Mouse (Mus musculus) hindbrain, embryonic 10.5 days (tissue): Measurements from ENCODE around the gene 1110002E22Rik. TPM values are rescaled to one million over a fixed set of nuclear protein-coding genes. Genes with fewer than 3 reads are reported as not detected.

ENCODE experiments used
- DNase-seq: peaks from one replicate; pipeline ENCODE4 v3.0.0-alpha.2; 2017; ENCODE audit warnings: low spot score
- H3K27ac ChIP-seq: fragments of 300-500 bp; sonication (generic); 2 replicates; pipeline ENCODE4 v1.5.1; 2016; ENCODE audit warnings: mild to moderate bottlenecking, moderate library complexity
- H3K27me3 ChIP-seq: fragments of 300-500 bp; sonication (generic); 2 replicates; pipeline ENCODE4 v1.6.1; 2016; ENCODE audit warnings: mild to moderate bottlenecking; ENCODE audit not compliant: poor library complexity, insufficient read depth, severe bottlenecking
- H3K36me3 ChIP-seq: fragments of 300-500 bp; sonication (generic); 2 replicates; pipeline ENCODE4 v1.6.1; 2016; ENCODE audit warnings: mild to moderate bottlenecking, moderate library complexity
- H3K4me1 ChIP-seq: fragments of 300-500 bp; sonication (generic); replicated peaks from 2 replicates; pipeline ENCODE4 v1.6.1; 2016; ENCODE audit warnings: mild to moderate bottlenecking
- H3K4me3 ChIP-seq: fragments of 300-500 bp; sonication (generic); 2 replicates; pipeline ENCODE4 v1.5.1; 2016; ENCODE audit warnings: mild to moderate bottlenecking, moderate library complexity
- H3K9me3 ChIP-seq: fragments of 300-500 bp; sonication (generic); 2 replicates; pipeline ENCODE4 v1.6.1; 2016; ENCODE audit warnings: mild to moderate bottlenecking, moderate library complexity
- WGBS: fragments of 180-500 bp; shearing (Covaris S2); methylation state at CpG from one replicate; pipeline ENCODE4 v1.1.7; 2016; 5-methylcytosine and 5-hydroxymethylcytosine counted together
- polyA plus RNA-seq: library from polyadenylated mRNA; unstranded; fragments of >200 nt; fragmentation: Nextera tagmentation; extraction: Ambion mirVana; gene quantifications from 2 replicates; pipeline ENCODE4 v1.2.1, GENCODE M21; 2016

1110002E22Rik gene
- polyA plus RNA-seq, 1 experiment from 2014 or later, result 0.18 TPM

GRCm38 (mm10) chr3:138049555-138049954, 15.3 kb upstream of the 1110002E22Rik start:
- 88% methylated on average over 6 of the region's 6 CpGs for WGBS

GRCm38 (mm10) chr3:138050772-138051171, 14.1 kb upstream of the 1110002E22Rik start:
- Histone ChIP-seq H3K36me3 (no peaks in the 10 kb centered on the region), H3K4me3 (no peak overlapping the region), H3K4me1 (peaks cover 5% of the 10 kb centered on the region), H3K9me3 (no peaks in the 10 kb centered on the region), H3K27me3 (no peaks in the 10 kb centered on the region), H3K27ac (no peak overlapping the region)
- WGBS, result 88% methylated on average over 11 of the region's 11 CpGs
- no peak for DNase-seq

More at GRCm38 (mm10) chr3:138049555-138049954, 15.3 kb upstream of the 1110002E22Rik start:
- no peak for DNase-seq
- Histone ChIP-seq H3K9me3 (no peaks in the 10 kb centered on the region), H3K27me3 (no peaks in the 10 kb centered on the region), H3K4me1 (peaks cover 5% of the 10 kb centered on the region), H3K27ac (no peak overlapping the region), H3K36me3 (no peaks in the 10 kb centered on the region), H3K4me3 (no peak overlapping the region)

- Histone ChIP-seq H3K4me1 (peaks cover 5% of the 10 kb centered on the region), H3K27me3 (no peaks in the 10 kb centered on the region), H3K9me3 (no peaks in the 10 kb centered on the region), H3K36me3 (no peaks in the 10 kb centered on the region), H3K27ac (no peak overlapping the region), H3K4me3 (no peak overlapping the region)
- 83% methylated on average over 3 of the region's 3 CpGs for WGBS
- DNase-seq, result no peak
Observed at GRCm38 (mm10) chr3:138051431-138051830, 13.4 kb upstream of the 1110002E22Rik start.

GRCm38 (mm10) chr3:138053969-138054368, 10.9 kb upstream of the 1110002E22Rik start:
- DNase-seq, result no peak
- Histone ChIP-seq H3K27me3 (no peaks in the 10 kb centered on the region), H3K4me1 (peaks cover 16% of the 10 kb centered on the region), H3K27ac (no peak overlapping the region; the same call in 1 of the 2 replicates), H3K4me3 (no peak overlapping the region), H3K9me3 (no peaks in the 10 kb centered on the region), H3K36me3 (no peaks in the 10 kb centered on the region)
- WGBS, result 50% methylated on average over 4 of the region's 4 CpGs

- no peaks in the 10 kb centered on the region for H3K27me3 ChIP-seq
- no peak overlapping the region for H3K4me3 ChIP-seq
- WGBS, result 61% methylated on average over 7 of the region's 7 CpGs
- H3K27ac ChIP-seq, result no peak overlapping the region
- DNase-seq, result no peak
- peaks cover 16% of the 10 kb centered on the region for H3K4me1 ChIP-seq
- no peaks in the 10 kb centered on the region for H3K36me3 ChIP-seq
- no peaks in the 10 kb centered on the region for H3K9me3 ChIP-seq
Observed at GRCm38 (mm10) chr3:138056976-138057375, 7.9 kb upstream of the 1110002E22Rik start.

- WGBS, result 63% methylated on average over 4 of the region's 4 CpGs
- H3K27me3 ChIP-seq, result no peaks in the 10 kb centered on the region
- no peak overlapping the region for H3K4me3 ChIP-seq
- H3K36me3 ChIP-seq, result no peaks in the 10 kb centered on the region
- no peaks in the 10 kb centered on the region for H3K9me3 ChIP-seq
- no peak for DNase-seq
- no peak overlapping the region for H3K27ac ChIP-seq
- peaks cover 16% of the 10 kb centered on the region for H3K4me1 ChIP-seq
Observed at GRCm38 (mm10) chr3:138058226-138058625, 6.6 kb upstream of the 1110002E22Rik start.

- peaks cover 20% of the 10 kb centered on the region for H3K4me1 ChIP-seq
- no peak for DNase-seq
- 93% methylated on average over 7 of the region's 7 CpGs for WGBS
Observed at GRCm38 (mm10) chr3:138060429-138060828, 4.4 kb upstream of the 1110002E22Rik start.

GRCm38 (mm10) chr3:138061205-138061911, 3.5 kb upstream of the 1110002E22Rik start:
- no peak for DNase-seq
- Histone ChIP-seq H3K27me3 (no peaks in the 10 kb centered on the region), H3K27ac (no peak overlapping the region), H3K4me1 (peaks cover 30% of the 10 kb centered on the region), H3K4me3 (no peak overlapping the region), H3K9me3 (no peaks in the 10 kb centered on the region), H3K36me3 (no peaks in the 10 kb centered on the region)
- WGBS, result 90% methylated on average over 9 of the region's 9 CpGs

More at GRCm38 (mm10) chr3:138060429-138060828, 4.4 kb upstream of the 1110002E22Rik start:
- Histone ChIP-seq H3K9me3 (no peaks in the 10 kb centered on the region), H3K27ac (no peak overlapping the region), H3K36me3 (no peaks in the 10 kb centered on the region), H3K4me3 (no peak overlapping the region), H3K27me3 (no peaks in the 10 kb centered on the region)

GRCm38 (mm10) chr3:138062673-138063072, 2.2 kb upstream of the 1110002E22Rik start:
- 85% methylated on average over 4 of the region's 4 CpGs for WGBS

GRCm38 (mm10) chr3:138063731-138064329, 1.0 kb upstream of the 1110002E22Rik start:
- no peak overlapping the region for H3K4me3 ChIP-seq
- H3K27me3 ChIP-seq, result peaks cover 5% of the 10 kb centered on the region; the same call in 1 of the 2 replicates
- peaks cover 26% of the 10 kb centered on the region for H3K4me1 ChIP-seq
- H3K36me3 ChIP-seq, result no peaks in the 10 kb centered on the region
- no peaks in the 10 kb centered on the region for H3K9me3 ChIP-seq
- no peak for DNase-seq
- WGBS, result 81% methylated on average over 14 of the region's 14 CpGs
- no peak overlapping the region for H3K27ac ChIP-seq

More at GRCm38 (mm10) chr3:138062673-138063072, 2.2 kb upstream of the 1110002E22Rik start:
- no peaks in the 10 kb centered on the region for H3K36me3 ChIP-seq
- peaks cover 26% of the 10 kb centered on the region for H3K4me1 ChIP-seq
- no peak overlapping the region for H3K4me3 ChIP-seq
- DNase-seq, result no peak
- H3K9me3 ChIP-seq, result no peaks in the 10 kb centered on the region
- peaks cover 2% of the 10 kb centered on the region; the same call in 1 of the 2 replicates for H3K27me3 ChIP-seq
- no peak overlapping the region for H3K27ac ChIP-seq

- H3K9me3 ChIP-seq, result no peaks in the 10 kb centered on the region
- peak overlapping the region; percentile 79 for H3K27ac ChIP-seq
- H3K36me3 ChIP-seq, result no peaks in the 10 kb centered on the region
- peaks cover 16% of the 10 kb centered on the region; the same call in 1 of the 2 replicates for H3K27me3 ChIP-seq
- H3K4me1 ChIP-seq, result peaks cover 43% of the 10 kb centered on the region
- no peak for DNase-seq
- no peak overlapping the region for H3K4me3 ChIP-seq
- 85% methylated on average over 16 of the region's 16 CpGs for WGBS
Observed at GRCm38 (mm10) chr3:138065930-138066329, 1.1 kb downstream of the 1110002E22Rik start.

GRCm38 (mm10) chr3:138066348-138066856, 1.6 kb downstream of the 1110002E22Rik start:
- no peaks in the 10 kb centered on the region for H3K9me3 ChIP-seq
- DNase-seq, result peak; percentile 15

GRCm38 (mm10) chr3:138067288-138067687, 2.4 kb downstream of the 1110002E22Rik start, which contains the start of gene Gm5105:
TSS of gene Gm5105 (minus strand) at chr3:138067388.
- DNase-seq, result no peak
- Histone ChIP-seq H3K27ac (peak within 1 kb of the TSS; percentile 79), H3K27me3 (peaks cover 16% of the 10 kb centered on the region; the same call in 1 of the 2 replicates), H3K9me3 (no peaks in the 10 kb centered on the region), H3K36me3 (no peaks in the 10 kb centered on the region), H3K4me1 (peaks cover 51% of the 10 kb centered on the region), H3K4me3 (no peak within 1 kb of the TSS)
- 92% methylated on average over 12 of the region's 12 CpGs for WGBS

More at GRCm38 (mm10) chr3:138066348-138066856, 1.6 kb downstream of the 1110002E22Rik start:
- no peaks in the 10 kb centered on the region for H3K36me3 ChIP-seq
- WGBS, result 71% methylated on average over 20 of the region's 20 CpGs
- H3K4me3 ChIP-seq, result no peak overlapping the region
- H3K4me1 ChIP-seq, result peaks cover 48% of the 10 kb centered on the region
- peaks cover 16% of the 10 kb centered on the region; the same call in 1 of the 2 replicates for H3K27me3 ChIP-seq
- peak overlapping the region; percentile 79 for H3K27ac ChIP-seq
